In the genomic region with DNA sequence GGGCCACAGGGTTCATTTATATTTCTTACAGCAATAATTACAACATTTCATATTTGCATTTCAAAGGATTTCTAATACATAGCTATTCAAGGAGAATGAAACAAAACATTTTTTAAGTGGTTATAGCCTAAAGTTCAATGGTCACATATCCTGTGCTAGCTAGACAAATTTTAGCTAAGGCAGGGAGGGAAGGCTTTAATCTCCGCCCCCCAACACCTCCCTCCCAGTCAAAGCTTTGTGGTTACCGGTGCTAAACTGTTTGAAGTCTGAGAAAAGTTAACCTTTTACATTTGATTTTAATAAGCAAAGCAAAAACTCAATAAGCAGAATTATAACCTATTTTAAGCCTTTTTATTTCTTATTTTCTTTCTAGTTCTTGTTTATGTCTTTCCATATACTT, we compare ENCODE assay signal across 24 mouse cellular contexts.
DNase-seq lines count a peak whose midpoint lies in the region; ATAC-seq and TF ChIP-seq lines count a peak whose summit lies in the region.
"Had no signal": no experiment of that assay in that cellular context is flagged by ENCODE, and none has a peak within 500 bp of the region (broad histone marks: within the 10 kb centered on the region; RNA-seq: fewer than 3 reads in every experiment).

No protein-coding gene starts in this region.

- intact Hi-C loops in left cerebral cortex, postnatal 14 days (cut with DNase I) = no loop called here
- intact Hi-C loops in heart, adult 2 months (cut with DNase I) = no loop called here

- no peak for TF ChIP-seq CTCF in kidney, adult 2 months (conservative IDR thresholded peaks at IDR 0.05; ENCODE audit: insufficient read depth, insufficient read length, low read depth, low read length)
- TF ChIP-seq CTCF in heart, adult 2 months (IDR thresholded peaks at IDR 0.05) = no peak

- no peak overlapping the region for H3K27ac ChIP-seq in kidney, adult 2 months (ENCODE audit: insufficient read depth, low read depth, low read length)
- H3K27ac ChIP-seq in heart, adult 2 months = no peak overlapping the region
- H3K27ac ChIP-seq: forebrain, embryonic 10.5 days; forebrain, embryonic 15.5 days; heart, embryonic 10.5 days; heart, embryonic 13.5 days; hindbrain, embryonic 14.5 days; hindbrain, postnatal 0 days; intestine, embryonic 15.5 days had no signal

- WGBS in kidney, adult 2 months = 59% methylated on average over 2 of the region's 2 CpGs
- WGBS in heart, adult 2 months = 78% methylated on average over 2 of the region's 2 CpGs

- H3K4me1 ChIP-seq in kidney, adult 2 months (ENCODE audit: control insufficient read depth, insufficient read depth, low read length) = no peaks in the 10 kb centered on the region
- no peaks in the 10 kb centered on the region for H3K4me1 ChIP-seq in heart, adult 2 months (ENCODE audit: control insufficient read depth, insufficient read depth, low read length)
- H3K4me1 ChIP-seq: forebrain, embryonic 10.5 days; forebrain, embryonic 15.5 days; heart, embryonic 10.5 days; heart, embryonic 13.5 days; intestine, embryonic 15.5 days had no signal

- H3K36me3 ChIP-seq in kidney, adult 2 months (ENCODE audit: control insufficient read depth, insufficient read depth, low read length) = no peaks in the 10 kb centered on the region
- H3K36me3 ChIP-seq in heart, adult 2 months (ENCODE audit: control insufficient read depth, insufficient read depth, low read length) = no peaks in the 10 kb centered on the region
- H3K36me3 ChIP-seq: forebrain, embryonic 10.5 days; forebrain, embryonic 15.5 days; heart, embryonic 10.5 days; heart, embryonic 13.5 days; intestine, embryonic 15.5 days had no signal

- no peaks in the 10 kb centered on the region for H3K27me3 ChIP-seq in kidney, adult 2 months (replicated peaks; ENCODE audit: control insufficient read depth, insufficient read depth, low read length)
- H3K27me3 ChIP-seq in heart, adult 2 months (ENCODE audit: control insufficient read depth, insufficient read depth, low read length) = no peaks in the 10 kb centered on the region
- H3K27me3 ChIP-seq: forebrain, embryonic 15.5 days; heart, embryonic 13.5 days; intestine, embryonic 15.5 days had no signal

- no peak overlapping the region for H3K9ac ChIP-seq in heart, adult 2 months (ENCODE audit: low read depth, low read length)
- H3K9ac ChIP-seq: forebrain, embryonic 15.5 days; heart, embryonic 13.5 days; hindbrain, embryonic 14.5 days; intestine, embryonic 15.5 days had no signal

- no peak for TF ChIP-seq EP300 in heart, adult 2 months (IDR thresholded peaks at IDR 0.05; ENCODE audit: insufficient read depth, low read depth, low read length)

- TF ChIP-seq POLR2A in kidney, adult 2 months (IDR thresholded peaks at IDR 0.05; ENCODE audit: low read depth, low read length) = no peak
- TF ChIP-seq POLR2A in heart, adult 2 months (IDR thresholded peaks at IDR 0.05; ENCODE audit: insufficient read depth, low read depth, low read length) = no peak

- no peak overlapping the region for H3K4me3 ChIP-seq in kidney, adult 2 months (ENCODE audit: insufficient read depth, low read depth, low read length)
- no peak overlapping the region for H3K4me3 ChIP-seq in heart, adult 2 months
- H3K4me3 ChIP-seq: forebrain, embryonic 10.5 days; forebrain, embryonic 15.5 days; heart, embryonic 10.5 days; heart, embryonic 13.5 days; intestine, embryonic 15.5 days had no signal

- DNase-seq in kidney, adult 2 months = peak; percentile 2
- no peak for DNase-seq in kidney, postnatal 14 days
- DNase-seq in induced T-regulatory cell, adult 2 months (ENCODE audit: low read depth) = peak; percentile 22
- DNase-seq in naive thymus-derived CD4-positive, alpha-beta T cell, adult 2 months (ENCODE audit: low read depth) = peak; percentile 31
- no peak for DNase-seq in adrenal gland, adult 2 months
- no peak for DNase-seq in left cerebral cortex, postnatal 14 days (ENCODE audit: low spot score in 2 of 2)
- DNase-seq in heart, adult 2 months = no peak
- DNase-seq: adrenal gland, adult 8-10 months; adrenal gland, postnatal 25 days; cerebellum, adult 18-20 months; cerebellum, adult 9-10 months; cerebellum, postnatal 14 days; gastrocnemius, postnatal 25 days; heart, adult 18-20 months; heart, postnatal 14 days; heart, postnatal 4 days had no signal

- peak; percentile 95 for ATAC-seq in CD4-positive, CD25-positive, alpha-beta regulatory T cell, adult 4 months
- ATAC-seq: forebrain, embryonic 15.5 days; hindbrain, postnatal 0 days; intestine, embryonic 15.5 days had no signal

- no peaks in the 10 kb centered on the region for H3K79me2 ChIP-seq in heart, adult 2 months (replicated peaks; ENCODE audit: control insufficient read depth, insufficient read depth, low read length)

Comparison
In these comparisons a context has a peak if more than half of its experiments do, and no peak if none do; other contexts are left out.
1. DNase-seq: peak in kidney, adult 2 months (single experiment), induced T-regulatory cell, adult 2 months (single experiment) and naive thymus-derived CD4-positive, alpha-beta T cell, adult 2 months (single experiment); none in kidney, postnatal 14 days (single experiment), adrenal gland, adult 2 months (single experiment), left cerebral cortex, postnatal 14 days (0 of 2) and heart, adult 2 months (0 of 2).